Mouse (Mus musculus) limb, embryonic 14.5 days (tissue): ENCODE results near the gene Ptprn2. TPM values are rescaled to one million over a fixed set of nuclear protein-coding genes. Genes with fewer than 3 reads are reported as not detected.
A peak's percentile ranks its signal among the peaks of the same experiment; 100 is the strongest.

Experiments
- ATAC-seq: fragments of 200-750 bp; cut with Nextera tagmentation; 2 replicates; pipeline ENCODE4 v1.8.0; 2017; ENCODE audit warnings: low read depth, moderate number of reproducible peaks, moderate TSS enrichment; ENCODE audit not compliant: low FRiP score
- DNase-seq: peaks from one replicate; pipeline ENCODE4 v3.0.0-alpha.2; 2015; ENCODE audit warnings: low spot score
- H3K27ac ChIP-seq: fragments of 300-500 bp; sonication (generic); replicated peaks from 2 replicates; pipeline ENCODE4 v1.5.1; 2014; ENCODE audit warnings: low read depth, mild to moderate bottlenecking, low read length, moderate library complexity, mixed read lengths
- H3K27me3 ChIP-seq: fragments of 300-500 bp; sonication (generic); 2 replicates; pipeline ENCODE4 v1.6.1; 2014; ENCODE audit warnings: low read length, mixed read lengths; ENCODE audit not compliant: control insufficient read depth, insufficient read depth
- H3K36me3 ChIP-seq: fragments of 300-500 bp; sonication (generic); 2 replicates; pipeline ENCODE4 v1.6.1; 2014; ENCODE audit warnings: mild to moderate bottlenecking, low read length, moderate library complexity, mixed read lengths; ENCODE audit not compliant: control insufficient read depth, insufficient read depth
- H3K4me1 ChIP-seq: fragments of 300-500 bp; sonication (generic); 2 replicates; pipeline ENCODE4 v1.6.1; 2014; ENCODE audit warnings: antibody characterized with exemption, low read length, mixed read lengths; ENCODE audit not compliant: control insufficient read depth, insufficient read depth
- H3K4me2 ChIP-seq: fragments of 300-500 bp; sonication (generic); replicated peaks from 2 replicates; pipeline ENCODE4 v1.6.1; 2014; ENCODE audit warnings: low read depth, mild to moderate bottlenecking, low read length, moderate library complexity; ENCODE audit not compliant: severe bottlenecking
- H3K4me3 ChIP-seq: fragments of 300-500 bp; sonication (generic); replicated peaks from 2 replicates; pipeline ENCODE4 v1.5.1; 2014; ENCODE audit warnings: low read length
- H3K9ac ChIP-seq: fragments of 300-500 bp; sonication (generic); 2 replicates; pipeline ENCODE4 v1.6.1; 2014; ENCODE audit warnings: mild to moderate bottlenecking, low read depth, low read length, moderate library complexity; ENCODE audit not compliant: severe bottlenecking
- H3K9me3 ChIP-seq: fragments of 300-500 bp; sonication (generic); 2 replicates; pipeline ENCODE4 v1.6.1; 2016; ENCODE audit warnings: low read length; ENCODE audit not compliant: control insufficient read depth
- POLR2A ChIP-seq: fragments of 200-500 bp; IDR thresholded peaks from 2 replicates; pipeline ENCODE4 v1.8.0; 2012; ENCODE audit warnings: inconsistent platforms, mild to moderate bottlenecking, moderate library complexity, borderline replicate concordance; ENCODE audit not compliant: insufficient read depth, insufficient read length; ENCODE audit errors: extremely low read depth
- WGBS: fragments of 180-500 bp; shearing (Covaris S2); extraction: QIAGEN DNeasy Blood & Tissue Kit; methylation state at CpG from one replicate; pipeline ENCODE4 v1.1.7; 2014; 5-methylcytosine and 5-hydroxymethylcytosine counted together
- polyA plus RNA-seq, 2 experiments: library from polyadenylated mRNA; depleted of rRNA in 1 of 2; stranded (reverse) in 1 of 2; unstranded in 1 of 2; fragments of >200 nt; fragmentation: Nextera tagmentation in 1 of 2; extraction: Ambion mirVana in 1 of 2; gene quantifications; 2 replicates each; pipeline versions ENCODE4 v1.2.1 to v1.2.3; 2012 to 2014

The Ptprn2 gene
- polyA plus RNA-seq, 2 experiments: 0.08 to 0.65 TPM

- Histone ChIP-seq H3K4me3 (no peak overlapping the region), H3K9me3 (no peaks in the 10 kb centered on the region), H3K9ac (no peak overlapping the region), H3K36me3 (no peaks in the 10 kb centered on the region), H3K27me3 (no peaks in the 10 kb centered on the region), H3K4me2 (no peak overlapping the region), H3K27ac (no peak overlapping the region), H3K4me1 (no peaks in the 10 kb centered on the region)
- TF ChIP-seq POLR2A: no peak
- ATAC-seq (no peak), DNase-seq (no peak)
- WGBS: 73% methylated on average over 3 of the region's 3 CpGs
These were observed 598.6 kb downstream of the Ptprn2 start for GRCm38 (mm10) chr12:117083856-117084701.

DNA sequence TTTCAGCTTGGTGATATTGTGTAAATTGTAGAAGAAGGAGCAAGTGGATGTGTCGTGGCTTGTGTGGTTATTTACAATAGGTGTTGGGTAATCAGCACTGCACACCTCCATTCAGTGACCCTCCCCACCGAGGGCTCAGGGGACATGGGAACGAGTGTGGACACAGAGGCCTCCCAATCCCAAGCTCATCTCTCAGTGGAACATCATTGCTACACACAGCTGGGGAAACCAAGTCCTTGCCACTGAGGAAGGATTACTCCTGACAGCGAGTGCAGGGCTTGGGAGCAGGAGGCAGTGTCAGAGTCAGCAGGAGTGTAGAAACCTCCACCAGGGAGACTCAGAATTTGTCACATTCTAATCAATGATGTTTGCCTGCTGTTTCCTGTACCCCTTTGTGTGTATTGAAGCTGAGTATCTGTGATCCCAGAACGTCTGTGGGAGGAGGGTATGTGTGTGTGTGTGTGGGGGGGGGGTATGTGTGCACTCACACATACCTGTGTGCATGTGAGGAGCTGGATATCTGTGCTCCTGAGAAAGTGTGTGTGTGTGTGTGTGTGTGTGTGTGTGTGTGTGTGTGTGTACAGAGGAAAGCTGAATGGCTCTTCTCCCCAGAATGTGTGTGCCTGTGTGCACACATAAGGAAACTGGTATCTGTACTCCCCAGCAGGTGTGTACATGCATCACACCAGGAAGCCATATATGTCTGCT is 599.3 kb downstream of the Ptprn2 start:
- Histone ChIP-seq H3K9me3 (no peaks in the 10 kb centered on the region), H3K27ac (no peak overlapping the region), H3K36me3 (no peaks in the 10 kb centered on the region), H3K27me3 (no peaks in the 10 kb centered on the region), H3K4me1 (no peaks in the 10 kb centered on the region), H3K9ac (no peak overlapping the region), H3K4me2 (no peak overlapping the region), H3K4me3 (no peak overlapping the region)
- ATAC-seq: no peak
- TF ChIP-seq POLR2A: no peak
- no peak for DNase-seq
- 53% methylated on average over 5 of the region's 5 CpGs for WGBS

- whole genome bisulfite sequencing: 70% methylated on average over 1 of the region's 1 CpGs
- TF ChIP-seq POLR2A: no peak
These were observed 600.3 kb downstream of the Ptprn2 start for GRCm38 (mm10) chr12:117085661-117086335.

DNA sequence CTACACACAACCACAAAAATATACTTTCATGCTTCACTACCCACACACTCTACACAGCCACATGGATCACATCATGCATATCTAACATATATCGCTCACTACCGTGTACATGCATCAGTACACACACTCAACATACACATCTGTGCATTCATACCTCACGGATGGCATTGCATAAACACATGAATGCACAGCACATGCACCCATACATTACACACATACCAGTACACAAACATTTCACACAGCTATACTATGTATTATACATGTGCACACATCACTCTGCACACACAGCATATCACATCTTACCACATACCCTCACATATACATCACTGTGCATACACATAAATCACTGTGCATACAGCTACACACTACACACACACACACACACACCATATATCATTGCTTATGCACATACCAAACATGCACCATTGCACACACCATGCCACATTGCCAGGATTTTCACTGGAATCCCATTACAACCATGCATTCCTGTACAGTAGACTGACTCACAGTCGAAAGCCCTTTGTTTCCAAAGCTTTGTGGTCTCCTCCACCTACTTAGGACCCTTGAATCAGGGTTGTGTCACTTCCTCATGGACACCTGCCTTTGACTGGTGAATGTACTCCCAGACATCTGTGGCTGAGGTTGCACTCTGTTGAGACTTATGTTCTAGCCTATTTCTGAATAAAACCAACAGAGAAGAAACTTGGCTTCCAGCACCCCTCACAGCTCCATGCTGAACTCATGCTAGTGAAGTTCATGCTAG is 607.0 kb downstream of the Ptprn2 start:
- ATAC-seq (no peak), DNase-seq (no peak)
- no peak for TF ChIP-seq POLR2A
- H3K4me1 ChIP-seq: no peaks in the 10 kb centered on the region
- no peaks in the 10 kb centered on the region for H3K9me3 ChIP-seq
- 91% methylated on average over 4 of the region's 4 CpGs for WGBS
- H3K4me2 ChIP-seq: no peak overlapping the region
- no peaks in the 10 kb centered on the region for H3K36me3 ChIP-seq
- H3K9ac ChIP-seq: no peak overlapping the region
- no peaks in the 10 kb centered on the region for H3K27me3 ChIP-seq
- no peak overlapping the region for H3K27ac ChIP-seq
- no peak overlapping the region for H3K4me3 ChIP-seq

More at GRCm38 (mm10) chr12:117085661-117086335, 600.3 kb downstream of the Ptprn2 start:
- H3K4me3 ChIP-seq: no peak overlapping the region
- H3K4me2 ChIP-seq: no peak overlapping the region
- no peaks in the 10 kb centered on the region for H3K9me3 ChIP-seq
- no peaks in the 10 kb centered on the region for H3K4me1 ChIP-seq
- no peak overlapping the region for H3K9ac ChIP-seq
- no peaks in the 10 kb centered on the region for H3K36me3 ChIP-seq
- H3K27ac ChIP-seq: no peak overlapping the region
- ATAC-seq (0 out of 2 replicates have a peak, but pooled peaks have one; percentile 26), DNase-seq (peak; percentile 60)
- H3K27me3 ChIP-seq: no peaks in the 10 kb centered on the region

- DNase-seq: no peak
- no peak overlapping the region for H3K27ac ChIP-seq
- whole genome bisulfite sequencing: 78% methylated on average over 6 of the region's 6 CpGs
- no peak for TF ChIP-seq POLR2A
- H3K36me3 ChIP-seq: no peaks in the 10 kb centered on the region
- no peaks in the 10 kb centered on the region for H3K9me3 ChIP-seq
- no peaks in the 10 kb centered on the region for H3K27me3 ChIP-seq
- ATAC-seq: no peak
- no peak overlapping the region for H3K4me3 ChIP-seq
- no peaks in the 10 kb centered on the region for H3K4me1 ChIP-seq
- H3K4me2 ChIP-seq: no peak overlapping the region
- H3K9ac ChIP-seq: no peak overlapping the region
These were observed 610.4 kb downstream of the Ptprn2 start for GRCm38 (mm10) chr12:117095941-117096340.
